Comparison of ENCODE assay signal across 23 mouse cellular contexts in the genomic region with DNA sequence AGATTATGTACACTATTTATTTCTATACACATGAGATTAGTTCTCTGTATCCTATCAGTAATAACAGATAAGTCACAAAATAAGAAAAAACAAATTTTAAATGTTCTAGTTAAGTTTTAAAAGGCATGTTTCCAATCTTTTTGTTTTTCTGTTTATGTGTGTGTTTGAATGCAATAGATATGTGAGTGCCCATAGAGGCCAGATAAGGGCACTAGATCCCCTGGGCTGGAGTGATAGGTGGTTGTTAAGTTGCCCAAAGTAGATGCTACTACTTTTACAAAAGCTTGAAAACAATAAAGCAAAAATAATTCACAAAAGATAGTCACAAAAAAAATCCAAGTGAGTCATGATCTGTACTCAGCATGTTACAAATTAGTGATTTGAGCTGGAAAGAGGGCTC. TPM values are rescaled to one million over a fixed set of nuclear protein-coding genes. Genes with fewer than 3 reads are reported as not detected.
"Had no signal": no experiment of that assay in that cellular context is flagged by ENCODE, and none has a peak within 500 bp of the region (broad histone marks: within the 10 kb centered on the region; RNA-seq: fewer than 3 reads in every experiment).

No protein-coding gene starts in this region.

- H3K9ac ChIP-seq: limb, embryonic 12.5 days; limb, embryonic 15.5 days had no signal

- H3K4me1 ChIP-seq: limb, embryonic 12.5 days; limb, embryonic 15.5 days had no signal

- H3K27me3 ChIP-seq: limb, embryonic 12.5 days; limb, embryonic 15.5 days had no signal

- H3K4me2 ChIP-seq: limb, embryonic 12.5 days; limb, embryonic 15.5 days; midbrain, embryonic 11.5 days had no signal

- H3K4me3 ChIP-seq: limb, embryonic 12.5 days; limb, embryonic 15.5 days had no signal

- DNase-seq: kidney, adult 18-20 months; kidney, adult 9 months; kidney, postnatal 14 days; kidney, postnatal 4 days; left cerebral cortex, postnatal 4 days; lung, adult 2 months; lung, postnatal 14 days; lung, postnatal 4 days; midbrain, embryonic 14.5 days; right cerebral cortex, adult 18-20 months; right cerebral cortex, postnatal 14 days; right cerebral cortex, postnatal 4 days; thymus, adult 2 months; thymus, postnatal 14 days; thymus, postnatal 4 days had no signal

- H3K27ac ChIP-seq: limb, embryonic 12.5 days; limb, embryonic 15.5 days; stomach, postnatal 0 days had no signal

- H3K9me3 ChIP-seq: limb, embryonic 12.5 days; limb, embryonic 15.5 days had no signal

RNA-seq across cellular contexts. Expression of a gene that starts 49.2 kb away (rescaled TPM):
- total RNA-seq: megakaryocyte, adult 5-6 weeks; midbrain, postnatal 0 days had no signal
- polyA plus RNA-seq: midbrain, embryonic 11.5 days; midbrain, embryonic 14.5 days; midbrain, postnatal 0 days; neural tube, embryonic 11.5 days; neural tube, embryonic 14.5 days had no signal
